8 mouse cellular contexts compared by ENCODE assay signal in genomic region chr13:78201871-78202565, GRCm38 (mm10). TPM values are rescaled to one million over a fixed set of nuclear protein-coding genes. Genes with fewer than 3 reads are reported as not detected.
DNase-seq lines count a peak whose midpoint lies in the region; ATAC-seq and TF ChIP-seq lines count a peak whose summit lies in the region.

No protein-coding gene starts in this region.

- peak overlapping the region; percentile 85 for H3K4me3 ChIP-seq in megakaryocyte, embryonic 14.5 days (replicated peaks)
- H3K4me3 ChIP-seq in limb, embryonic 10.5 days, result peak overlapping the region; percentile 88
- peak overlapping the region; percentile 37 for H3K4me3 ChIP-seq in small intestine, adult 2 months (ENCODE audit: low read depth, low read length)

- DNase-seq in cerebellum, postnatal 36 days, result no peak
- DNase-seq in limb, embryonic 10.5 days (ENCODE audit: low spot score), result no peak
- DNase-seq in thymus, postnatal 0 days (ENCODE audit: low spot score), result no peak
- DNase-seq in frontal cortex, postnatal 14 days (ENCODE audit: low spot score in 2 of 2), result no peak

- peak overlapping the region; percentile 90 for H3K27ac ChIP-seq in limb, embryonic 10.5 days
- H3K27ac ChIP-seq in small intestine, adult 2 months (ENCODE audit: insufficient read depth, low read depth, low read length), result no peak overlapping the region

- no peak for TF ChIP-seq CTCF in small intestine, adult 2 months (IDR thresholded peaks at IDR 0.05; ENCODE audit: extremely low read depth, insufficient read length, insufficient replicate concordance, low read depth, low read length)

- 1% methylated on average over 22 of the region's 22 CpGs for WGBS in limb, embryonic 10.5 days
- WGBS in small intestine, adult 2 months, result 6% methylated on average over 22 of the region's 22 CpGs

- H3K9me3 ChIP-seq in megakaryocyte, embryonic 14.5 days, result no peaks in the 10 kb centered on the region
- no peaks in the 10 kb centered on the region for H3K9me3 ChIP-seq in limb, embryonic 10.5 days (replicated peaks)

- H3K36me3 ChIP-seq in megakaryocyte, embryonic 14.5 days (replicated peaks; ENCODE audit: low read length), result no peaks in the 10 kb centered on the region
- H3K36me3 ChIP-seq in limb, embryonic 10.5 days, result no peaks in the 10 kb centered on the region
- H3K36me3 ChIP-seq in small intestine, adult 2 months (ENCODE audit: control insufficient read depth, insufficient read depth, low read length), result no peaks in the 10 kb centered on the region

- no peak for TF ChIP-seq POLR2A in small intestine, adult 2 months (IDR thresholded peaks at IDR 0.05; ENCODE audit: low read depth, low read length)

- peak; percentile 22; the same call in 1 of the 2 replicates for ATAC-seq in cerebellum, adult (ENCODE audit: insufficient number of reproducible peaks, low FRiP score, low TSS enrichment)
- no peak for ATAC-seq in megakaryocyte, adult 5-6 weeks (ENCODE audit: poor library complexity, severe bottlenecking)

- H3K4me1 ChIP-seq in megakaryocyte, embryonic 14.5 days, result peaks cover 53% of the 10 kb centered on the region
- H3K4me1 ChIP-seq in limb, embryonic 10.5 days, result peaks cover 44% of the 10 kb centered on the region
- peaks cover 2% of the 10 kb centered on the region; the same call in 1 of the 2 replicates for H3K4me1 ChIP-seq in small intestine, adult 2 months (ENCODE audit: control insufficient read depth, insufficient read depth, insufficient read length, low read length)

- H3K27me3 ChIP-seq in megakaryocyte, embryonic 14.5 days (replicated peaks), result peaks cover 89% of the 10 kb centered on the region
- peaks cover 50% of the 10 kb centered on the region for H3K27me3 ChIP-seq in limb, embryonic 10.5 days (ENCODE audit: low read depth, poor library complexity, severe bottlenecking)
- H3K27me3 ChIP-seq in small intestine, adult 2 months (ENCODE audit: control insufficient read depth, insufficient read depth, low read length), result peaks cover 58% of the 10 kb centered on the region

RNA-seq across cellular contexts. Expression of gene Nr2f1, which starts 2.5 kb away (rescaled TPM):
- not detected in 2 replicates for polyA plus RNA-seq in megakaryocyte, embryonic 14.5 days (2012; ENCODE audit: insufficient read depth, low replicate concordance)
- not detected in 2 replicates for total RNA-seq in megakaryocyte, adult 5-6 weeks (2015)
- not detected in 2 replicates for total RNA-seq in megakaryocyte, adult 5-6 weeks (2017)
- polyA plus RNA-seq in limb, embryonic 10.5 days (2016; fragmentation: Nextera tagmentation; extraction: Ambion mirVana), result 18.2 and 19.6 TPM in 2 replicates
- 2.7 and 5.9 TPM in 2 replicates for polyA plus RNA-seq in small intestine, adult 2 months (2012; rRNA removed)
- 1.1 and 1.5 TPM in 2 replicates for polyA plus RNA-seq in thymus, postnatal 0 days (2015; fragmentation: Nextera tagmentation; extraction: Ambion mirVana)

Comparison
In these comparisons a context has a peak if more than half of its experiments do, and no peak if none do; other contexts are left out.
1. H3K4me3 ChIP-seq: peak in every context shown above with its lines; median percentile 88 in limb, embryonic 10.5 days; 85 in megakaryocyte, embryonic 14.5 days; 37 in small intestine, adult 2 months.